Mouse (Mus musculus) Patski (cell line): ENCODE measurements around the gene Smr3a. TPM values are rescaled to one million over a fixed set of nuclear protein-coding genes. Genes with fewer than 3 reads are reported as not detected.

Source experiments
- ATAC-seq: fragments of 100-300 bp; one replicate; pipeline ENCODE4 v1.8.0; 2021
- CTCF ChIA-PET: fragments of 350-600 bp; sonication (Branson Sonifier 250); formaldehyde crosslinking; loops from one replicate; lab custom pipeline; 2022; ENCODE audit warnings: inconsistent platforms; lab: Charles Lee
- POLR2A ChIA-PET: fragments of 350-600 bp; sonication (Branson Sonifier 250); formaldehyde crosslinking; loops from one replicate; lab custom pipeline; 2022; ENCODE audit warnings: antibody characterized with exemption, inconsistent platforms; lab: Charles Lee
- DNase-seq: peaks from one replicate; pipeline ENCODE4 v3.0.0-alpha.2; 2011; ENCODE audit warnings: low read depth, low spot score
- H3K27me3 ChIP-seq: fragments of 371-371 bp; one replicate; pipeline ENCODE4 v1.5.1; 2021
- CTCF ChIP-seq: fragments of 100-300 bp; IDR thresholded peaks from one replicate; pipeline ENCODE4 v1.5.1; 2021
- in situ Hi-C: fragments of 300-500 bp; cut with MboI; formaldehyde crosslinking; loops from 3 replicates; pipeline ENCODE4 v1.11.1; 2018; ENCODE audit warnings: low pct_unique_long_range_greater_than_20kb, mixed read lengths
- polyA plus RNA-seq: library from polyadenylated mRNA; unstranded; gene quantifications from one replicate; pipeline ENCODE4 v1.2.3, GENCODE M21; 2021

Gene Smr3a
- not detected for polyA plus RNA-seq

DNA sequence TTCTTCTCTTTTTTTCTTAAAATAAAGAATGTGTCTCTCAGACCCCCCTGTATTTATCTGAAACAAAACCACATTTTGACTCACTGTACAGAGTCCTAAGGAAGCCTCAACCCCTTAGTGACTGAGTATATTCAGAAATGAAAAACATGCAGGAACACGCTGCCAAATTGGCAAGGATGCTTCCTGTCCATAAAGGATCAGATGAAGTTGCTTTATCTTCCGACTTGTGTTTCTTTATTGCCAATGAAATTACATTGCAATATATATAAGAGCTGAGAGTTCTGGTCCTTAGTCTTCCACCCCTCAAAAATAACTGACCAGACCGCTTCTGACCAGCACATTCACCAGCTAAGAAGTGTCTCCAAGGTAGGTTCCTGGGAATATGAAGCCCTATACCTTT is at the start of gene Smr3a:
Smr3a (plus strand) TSS at position 301 of the 400 bp plus-strand sequence.
- no peak for ATAC-seq
- POLR2A ChIA-PET = no interaction called here
- DNase-seq = no peak
- in situ Hi-C loops = no loop called here
- no peak for TF ChIP-seq CTCF
- CTCF ChIA-PET = no interaction called here
- H3K27me3 ChIP-seq = peaks cover 4% of the 10 kb centered on the region

- DNase-seq (no peak), ATAC-seq (no peak)
- no peak for TF ChIP-seq CTCF
- CTCF ChIA-PET = no interaction called here
- H3K27me3 ChIP-seq = peaks cover 5% of the 10 kb centered on the region
- POLR2A ChIA-PET = no interaction called here
- in situ Hi-C loops = no loop called here
Observed at GRCm38 (mm10) chr5:87969201-87969600, 33.1 kb upstream of the Smr3a start, which contains the start of the genes 2310003L06Rik and Gm28434. 2310003L06Rik (plus strand) TSS chr5:87969459. Gm28434 (plus strand) TSS chr5:87969517.

DNA sequence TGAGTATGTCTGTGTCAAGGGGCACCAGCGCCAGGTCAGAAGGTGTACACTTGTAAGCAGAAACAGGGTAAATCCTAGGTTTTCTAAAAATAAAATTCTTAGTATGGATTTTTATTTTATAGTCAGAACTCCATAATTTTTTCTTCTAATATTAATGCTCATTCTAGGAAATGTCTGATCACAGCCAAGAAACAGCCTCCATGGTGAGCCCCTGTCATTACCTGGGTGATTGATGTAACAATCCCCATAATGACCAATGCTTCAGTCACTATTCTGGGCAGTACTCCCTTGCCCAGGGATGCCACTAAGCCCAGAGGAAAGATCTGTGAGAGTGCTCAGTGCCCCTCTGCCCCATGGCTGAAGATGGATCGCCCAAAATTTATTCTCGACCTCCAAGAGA is 23.2 kb upstream of the Smr3a start, which contains the start of gene Cabs1:
Cabs1 (plus strand) TSS at position 301 of the 400 bp plus-strand sequence.
- POLR2A ChIA-PET = no interaction called here

GRCm38 (mm10) chr5:87982468-87983214 is 19.7 kb upstream of the Smr3a start:
- ATAC-seq (no peak), DNase-seq (no peak)
- no peaks in the 10 kb centered on the region for H3K27me3 ChIP-seq
- in situ Hi-C loops = no loop called here
- no peak for TF ChIP-seq CTCF
- ChIA-PET CTCF (interaction anchor here (1.0 kb wide), 1 partner anchor 10 kb away, joined by 3 read pairs; no protein-coding TSS in a partner anchor), POLR2A (no interaction called here)

More for the DNA sequence above, 23.2 kb upstream of the Smr3a start, which contains the start of gene Cabs1:
- DNase-seq (no peak), ATAC-seq (no peak)
- in situ Hi-C loops = no loop called here
- H3K27me3 ChIP-seq = peaks cover 3% of the 10 kb centered on the region
- CTCF ChIA-PET = no interaction called here
- no peak for TF ChIP-seq CTCF

- peaks cover 4% of the 10 kb centered on the region for H3K27me3 ChIP-seq
- CTCF ChIA-PET = no interaction called here
- POLR2A ChIA-PET = no interaction called here
- DNase-seq (no peak), ATAC-seq (no peak)
- in situ Hi-C loops = no loop called here
- no peak for TF ChIP-seq CTCF
Observed at GRCm38 (mm10) chr5:88005241-88005640, 2.9 kb downstream of the Smr3a start.

Other genes with a start within 250 kb of the Smr3a start
- gene Csn1s2a, start 228.0 kb upstream of the Smr3a start, polyA plus RNA-seq = not detected
- gene Csn1s2b, start 194.5 kb upstream of the Smr3a start, polyA plus RNA-seq = not detected
- not detected for gene Prr27, start 176.9 kb upstream of the Smr3a start, polyA plus RNA-seq
- gene Odam, start 117.5 kb upstream of the Smr3a start, polyA plus RNA-seq = not detected
- gene Csn3, start 77.0 kb upstream of the Smr3a start, polyA plus RNA-seq = not detected
- not detected for gene 2310003L06Rik, start 33.1 kb upstream of the Smr3a start, polyA plus RNA-seq
- gene Gm28434, start 33.0 kb upstream of the Smr3a start, polyA plus RNA-seq = not detected
- gene Cabs1, start 23.1 kb upstream of the Smr3a start, polyA plus RNA-seq = not detected
- gene Smr2, start 84.0 kb downstream of the Smr3a start, polyA plus RNA-seq = not detected
- gene Gm11116, start 109.0 kb downstream of the Smr3a start, polyA plus RNA-seq = not detected
- gene Gm11115, start 151.6 kb downstream of the Smr3a start, polyA plus RNA-seq = not detected